8 mouse cellular contexts compared by ENCODE assay signal in the genomic region with DNA sequence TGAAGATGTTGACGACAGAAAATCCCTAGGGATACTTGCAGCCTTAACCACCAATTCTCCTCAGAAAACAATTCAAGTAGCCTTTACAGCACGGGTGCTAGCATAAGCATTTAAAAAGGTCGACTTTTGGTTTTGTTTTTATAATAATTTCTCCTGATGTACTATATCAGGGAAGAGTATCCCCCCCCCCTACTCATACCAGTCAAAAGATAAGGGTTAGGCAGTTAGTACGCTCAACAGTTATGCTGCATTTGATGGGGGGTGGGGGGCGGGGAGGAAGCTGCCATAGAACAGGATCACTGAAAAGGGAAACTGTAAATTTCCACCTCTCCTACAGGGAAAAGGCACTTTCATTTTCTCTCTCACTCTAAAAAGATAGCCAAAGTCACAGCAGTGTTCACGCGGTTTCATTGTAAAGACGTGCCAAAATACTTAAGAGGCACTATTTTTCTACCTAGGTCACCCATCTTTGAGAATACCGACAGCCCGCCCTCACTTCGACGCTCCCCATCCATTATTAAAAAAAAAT. TPM values are rescaled to one million over a fixed set of nuclear protein-coding genes. Genes with fewer than 3 reads are reported as not detected.
A peak's percentile ranks its signal among the peaks of the same experiment; 100 is the strongest.
DNase-seq lines count a peak whose midpoint lies in the region; ATAC-seq and TF ChIP-seq lines count a peak whose summit lies in the region.

No protein-coding gene starts in this region.

- H3K27me3 ChIP-seq in C2C12 (ENCODE audit: control insufficient read depth, insufficient read depth, insufficient read length), result no peaks in the 10 kb centered on the region
- H3K27me3 ChIP-seq in forebrain, embryonic 12.5 days, result 0 out of 2 replicates have a peak, but pooled peaks cover 1% of the 10 kb centered on the region
- no peaks in the 10 kb centered on the region; the same call in 1 of the 2 replicates for H3K27me3 ChIP-seq in liver, embryonic 14.5 days (ENCODE audit: control insufficient read depth, insufficient read depth, low read length)

- no peak for ATAC-seq in forebrain, embryonic 12.5 days (ENCODE audit: low FRiP score)
- ATAC-seq in liver, embryonic 14.5 days (ENCODE audit: insufficient read depth), result no peak

- H3K36me3 ChIP-seq in C2C12 (ENCODE audit: control insufficient read depth, insufficient read depth), result peaks cover 7% of the 10 kb centered on the region
- no peaks in the 10 kb centered on the region for H3K36me3 ChIP-seq in forebrain, embryonic 12.5 days (replicated peaks)
- H3K36me3 ChIP-seq in liver, embryonic 14.5 days (replicated peaks; ENCODE audit: control insufficient read depth, insufficient read depth, low read depth), result no peaks in the 10 kb centered on the region

- peak overlapping the region; percentile 85 for H3K9ac ChIP-seq in forebrain, embryonic 12.5 days
- peak overlapping the region; percentile 52 for H3K9ac ChIP-seq in liver, embryonic 14.5 days (replicated peaks)

- intact Hi-C loops in gastrocnemius, adult 2 months (cut with DNase I), result no loop called here

- no peak for TF ChIP-seq CTCF in gastrocnemius, adult 2 months (IDR thresholded peaks at IDR 0.05)
- no peak for TF ChIP-seq CTCF in C2C12 (IDR thresholded peaks at IDR 0.05; ENCODE audit: control insufficient read depth, insufficient read depth, insufficient read length)
- no peak for TF ChIP-seq CTCF in liver, embryonic 14.5 days (IDR thresholded peaks at IDR 0.05; ENCODE audit: low read depth)

- 7% methylated on average over 12 of the region's 12 CpGs for WGBS in forebrain, embryonic 12.5 days
- 4% methylated on average over 12 of the region's 12 CpGs for WGBS in liver, embryonic 14.5 days (ENCODE audit: insufficient replicate concordance)

- no peak for TF ChIP-seq EP300 in liver, embryonic 14.5 days (IDR thresholded peaks at IDR 0.05; ENCODE audit: low read depth)

- H3K9me3 ChIP-seq in forebrain, embryonic 12.5 days, result no peaks in the 10 kb centered on the region
- no peaks in the 10 kb centered on the region for H3K9me3 ChIP-seq in liver, embryonic 14.5 days (ENCODE audit: control insufficient read depth, low read length)

- H3K79me3 ChIP-seq in C2C12 (ENCODE audit: low read depth), result peaks cover 27% of the 10 kb centered on the region

- peak overlapping the region; percentile 95 for H3K4me2 ChIP-seq in forebrain, embryonic 12.5 days
- peak overlapping the region; percentile 88 for H3K4me2 ChIP-seq in liver, embryonic 14.5 days (ENCODE audit: low read depth)

- H3K4me3 ChIP-seq in gastrocnemius, adult 2 months, result peak overlapping the region; percentile 96
- H3K4me3 ChIP-seq in C2C12 (ENCODE audit: insufficient read depth, poor library complexity, severe bottlenecking), result peak overlapping the region; percentile 71
- H3K4me3 ChIP-seq in forebrain, embryonic 12.5 days (replicated peaks), result peak overlapping the region; percentile 81
- H3K4me3 ChIP-seq in liver, embryonic 14.5 days (ENCODE audit: insufficient read depth in 1 of 2, low read depth in 2 of 2, low read length in 2 of 2), result peak overlapping the region; percentile 59 to 78

- H3ac ChIP-seq in C2C12 (ENCODE audit: control insufficient read depth, insufficient read length, low read depth), result no peak overlapping the region

- no peak for DNase-seq in gastrocnemius, adult 2 months
- no peak for DNase-seq in gastrocnemius, adult 8-10 months (ENCODE audit: low spot score in 2 of 2)
- DNase-seq in liver, embryonic 14.5 days (ENCODE audit: low read depth in 3 of 3, low spot score in 3 of 3), result no peak
- DNase-seq in adrenal gland, adult 8-10 months, result no peak
- DNase-seq in layer of hippocampus, postnatal 25 days (ENCODE audit: extremely low spot score in 1 of 2, low spot score in 1 of 2), result no peak
- no peak for DNase-seq in cerebellum, adult 18-20 months

- H3K79me2 ChIP-seq in C2C12 (ENCODE audit: control insufficient read depth, insufficient read depth), result peaks cover 41% of the 10 kb centered on the region

- H3K27ac ChIP-seq in gastrocnemius, adult 2 months, result peak overlapping the region; percentile 88
- H3K27ac ChIP-seq in forebrain, embryonic 12.5 days, result no peak overlapping the region
- no peak overlapping the region for H3K27ac ChIP-seq in liver, embryonic 14.5 days

- peaks cover 12% of the 10 kb centered on the region for H3K4me1 ChIP-seq in forebrain, embryonic 12.5 days
- H3K4me1 ChIP-seq in liver, embryonic 14.5 days (replicated peaks; ENCODE audit: control insufficient read depth in 2 of 2, insufficient read depth in 2 of 2, low read length in 1 of 2), result no peaks in the 10 kb centered on the region; a peak in 2 of 4 replicates

TF ChIP-seq in C2C12, 6 proteins besides CTCF, POLR2A, EP300 and RAD21:
- no peak for TF ChIP-seq MAX (IDR thresholded peaks at IDR 0.05)
- no peak for TF ChIP-seq USF1 (IDR thresholded peaks at IDR 0.05; ENCODE audit: low read depth)
- TF ChIP-seq MYOG (IDR thresholded peaks at IDR 0.05; ENCODE audit: control insufficient read depth, extremely low read depth, insufficient read length), result no peak
- no peak for TF ChIP-seq MYOD1 (IDR thresholded peaks at IDR 0.05; ENCODE audit: control insufficient read depth, insufficient read length, low read depth)
- no peak for TF ChIP-seq CEBPB (IDR thresholded peaks at IDR 0.05; ENCODE audit: low read depth)
- TF ChIP-seq FOSL1 (IDR thresholded peaks at IDR 0.05; ENCODE audit: insufficient read depth, low read length, poor library complexity, severe bottlenecking), result no peak
TF ChIP-seq in C2C12: peak in this region for 0.

RNA-seq across cellular contexts. Expression of a gene that starts 1.4 kb away (rescaled TPM):
- 1 to 10 TPM; 2.0 to 3.9 TPM for total RNA-seq in gastrocnemius, adult 2 months (2021)
- 1 to 10 TPM; 2.0 to 2.6 (median 2.1) TPM for total RNA-seq in gastrocnemius, adult 8-10 months (2022)
- polyA plus RNA-seq in C2C12 (2012; fragmentation: generic; extraction: Trizol), result 28.7 TPM
- 68.5 and 73.5 TPM in 2 replicates for polyA plus RNA-seq in forebrain, embryonic 12.5 days (2016; fragmentation: Nextera tagmentation; extraction: Ambion mirVana)
- 1.4 and 2.1 TPM in 2 replicates for polyA plus RNA-seq in liver, embryonic 14.5 days (2012; rRNA removed)
- polyA plus RNA-seq in liver, embryonic 14.5 days (2014; fragmentation: Nextera tagmentation; extraction: Ambion mirVana), result 2.3 and 2.6 TPM in 2 replicates
- total RNA-seq in adrenal gland, adult 8-10 months (2022), result 10 to 100 TPM; 23.8 to 50.5 (median 37.5) TPM
- 100 to 1,000 TPM; 596 to 606 TPM for total RNA-seq in layer of hippocampus, postnatal 25 days (2021)

RNA-seq across cellular contexts. Expression of a gene that starts 30.3 kb away (rescaled TPM):
- total RNA-seq in gastrocnemius, adult 2 months (2021), result 1 to 10 TPM; 4.8 to 7.2 TPM
- 1 to 10 TPM; 3.8 to 6.3 (median 5.4) TPM for total RNA-seq in gastrocnemius, adult 8-10 months (2022)
- polyA plus RNA-seq in C2C12 (2012; fragmentation: generic; extraction: Trizol), result 294 TPM
- 24.6 and 27.3 TPM in 2 replicates for polyA plus RNA-seq in forebrain, embryonic 12.5 days (2016; fragmentation: Nextera tagmentation; extraction: Ambion mirVana)
- 5.7 and 5.9 TPM in 2 replicates for polyA plus RNA-seq in liver, embryonic 14.5 days (2012; rRNA removed)
- polyA plus RNA-seq in liver, embryonic 14.5 days (2014; fragmentation: Nextera tagmentation; extraction: Ambion mirVana), result 2.7 and 2.9 TPM in 2 replicates
- 10 to 100 TPM; 18.7 to 35.3 (median 29.3) TPM for total RNA-seq in adrenal gland, adult 8-10 months (2022)
- total RNA-seq in layer of hippocampus, postnatal 25 days (2021), result 10 to 100 TPM; 15.1 to 15.7 TPM

Comparison
In these comparisons a context has a peak if more than half of its experiments do, and no peak if none do; other contexts are left out.
1. RNA of a gene that starts 1.4 kb away (total RNA-seq): 596 to 606 TPM in layer of hippocampus, postnatal 25 days; 23.8 to 50.5 TPM in adrenal gland, adult 8-10 months, 2.0 to 3.9 TPM in gastrocnemius, adult 2 months and 2.0 to 2.6 TPM in gastrocnemius, adult 8-10 months; every median in the first group is over 10 times any median in the second.
2. Peak in every context shown above with its lines, with median percentiles within 50 percentile points of each other: H3K4me3 ChIP-seq.